Mouse (Mus musculus) gastrocnemius, postnatal 14 days (tissue): ENCODE results near the gene Fam168a. TPM values are rescaled to one million over a fixed set of nuclear protein-coding genes. Genes with fewer than 3 reads are reported as not detected.
A peak's percentile ranks its signal among the peaks of the same experiment; 100 is the strongest.

Source experiments
- DNase-seq: peaks from one replicate; pipeline ENCODE4 v3.0.0; 2021; ENCODE audit warnings: mixed read lengths
- intact Hi-C: fragments of 180-260 bp; cut with DNase I; formaldehyde crosslinking; loops from one replicate; pipeline ENCODE4 v1.15.1; 2025; ENCODE audit warnings: low total_unique reads
- microRNA-seq, 2 experiments: library from miRNA; unstranded; fragments of <30 nt; microRNA quantifications; one replicate each; pipeline ENCODE4 v1.2.0; 2021
- total RNA-seq, 2 experiments: library from RNA; stranded (reverse); gene quantifications; 2 replicates each; pipeline ENCODE4 v1.2.3; 2021

Gene Fam168a
- total RNA-seq, 2 experiments from 2014 or later, result 40.1 to 44.0 TPM

GRCm38 (mm10) chr7:100881531-100881930, 175.1 kb downstream of the Fam168a start:
- intact Hi-C loops, result no loop called here
- peak; percentile 75 for DNase-seq

DNA sequence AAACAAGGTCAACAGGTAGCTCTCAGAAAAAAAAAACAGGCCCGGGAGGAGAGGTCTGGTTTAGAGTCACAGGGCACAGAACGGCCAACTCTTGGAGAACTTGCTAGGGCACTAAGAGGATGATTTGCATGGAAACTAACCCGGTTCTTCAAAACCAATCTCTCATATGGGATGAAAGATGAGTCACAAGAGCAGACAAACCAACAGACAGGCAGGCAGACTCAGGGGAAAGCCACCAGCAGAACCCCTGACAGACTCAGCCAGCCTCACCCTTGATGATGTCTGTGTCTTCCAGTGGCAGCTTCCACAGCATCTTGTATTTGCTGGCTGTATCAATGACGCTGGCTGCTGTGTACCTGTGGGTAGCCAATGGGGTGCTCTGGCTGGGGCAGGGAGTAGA, 175.5 kb downstream of the Fam168a start:
- no peak for DNase-seq
- intact Hi-C loops, result no loop called here

DNA sequence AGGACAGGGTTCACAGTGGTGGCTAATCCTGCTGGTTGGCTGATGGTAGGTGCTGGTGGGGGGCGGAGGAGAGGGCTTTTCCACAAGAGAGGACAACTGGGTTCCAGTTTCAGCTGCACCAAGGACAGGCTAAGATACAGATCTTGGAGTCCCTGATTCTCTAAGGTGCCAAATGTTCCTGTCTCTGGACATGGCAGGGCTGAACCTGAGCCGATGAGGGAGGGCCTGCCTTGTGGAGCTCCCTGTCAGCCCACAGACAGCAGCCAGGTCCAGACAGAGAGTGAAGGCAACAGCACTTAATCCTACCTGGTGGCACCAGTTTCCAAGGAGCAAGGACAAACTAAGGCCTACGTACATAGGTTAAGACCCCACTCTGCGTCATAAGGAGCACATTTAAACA, 178.0 kb downstream of the Fam168a start:
- no peak for DNase-seq
- intact Hi-C loops, result no loop called here

DNA sequence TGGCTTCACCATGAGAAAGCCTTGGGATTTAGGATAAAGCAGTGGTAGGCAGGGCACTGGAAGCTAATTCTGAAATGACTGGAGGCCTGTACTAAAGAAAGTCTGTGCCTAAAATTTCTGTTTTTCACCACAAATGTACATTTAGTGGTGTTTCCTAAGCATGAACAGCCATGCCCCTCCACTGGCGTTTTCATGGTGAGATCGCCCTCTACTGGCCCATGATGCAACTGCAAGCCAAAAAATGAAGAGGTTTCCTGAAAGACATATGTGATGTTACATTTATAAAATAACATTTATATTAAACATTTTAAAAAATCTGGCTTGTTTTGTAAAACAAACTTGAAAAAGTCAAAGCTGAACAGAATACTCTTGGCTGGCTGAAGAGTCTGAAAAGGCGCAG, 180.1 kb downstream of the Fam168a start:
- DNase-seq, result no peak
- intact Hi-C loops, result loop anchor here (5.0 kb wide), 1 partner anchor 39 kb away; no protein-coding TSS in a partner anchor

Small RNA genes within 50 kb of the gene (microRNA-seq; reads per million reads assigned to microRNA genes)
- gene Mir3102, result 129 to 144 reads per million in 2 experiments

Other genes with a start within 250 kb of the Fam168a start
- gene Ucp3, start 233.6 kb upstream of the Fam168a start, total RNA-seq, result 100 to 1,000 TPM in 1 of 2 experiments, 10 to 100 TPM in 1; 58.1 to 197 TPM
- gene Ucp2, start 213.3 kb upstream of the Fam168a start, total RNA-seq, result 100 to 1,000 TPM; 121 to 126 TPM
- gene Dnajb13, start 191.7 kb upstream of the Fam168a start, total RNA-seq, result not detected
- gene Coa4, start 169.6 kb upstream of the Fam168a start, total RNA-seq, result 10 to 100 TPM in 1 of 2 experiments, 1 to 10 TPM in 1; 9.7 to 10.9 TPM
- gene Rab6a, start 99.2 kb upstream of the Fam168a start, total RNA-seq, result 10 to 100 TPM; 56.3 to 59.5 TPM
- 10 to 100 TPM; 74.4 to 77.5 TPM for gene Mrpl48, start 98.3 kb upstream of the Fam168a start, total RNA-seq
- 10 to 100 TPM; 14.6 to 30.6 TPM for gene Plekhb1, start 44.2 kb upstream of the Fam168a start, total RNA-seq
- gene Relt, start 156.8 kb downstream of the Fam168a start, total RNA-seq, result 10 to 100 TPM in 1 of 2 experiments, 1 to 10 TPM in 1; 5.4 to 16.3 TPM
- 10 to 100 TPM; 21.9 to 25.7 TPM for gene Arhgef17, start 225.5 kb downstream of the Fam168a start, total RNA-seq